Mouse (Mus musculus): ENCODE measurements around the gene Olfr1051.
"Not testable (repeated sequence)": the region's sequence is repeated elsewhere in the genome, so short reads cannot be mapped to it uniquely, and the experiment has no call there.

The Olfr1051 gene

GRCm38 (mm10) chr2:86278988-86279387 lies at the start of gene Olfr1051:
Gene Olfr1051 (minus strand): TSS chr2:86279088.
- DNase-seq (ENCODE audit: low spot score in 2 of 2), result not testable (repeated sequence)

- no peak for DNase-seq (ENCODE audit: low spot score in 2 of 2)
Measured at GRCm38 (mm10) chr2:86315184-86315583, 36.3 kb upstream of the Olfr1051 start, which contains the start of gene Olfr1053. Gene Olfr1053 (minus strand): TSS chr2:86315284.

- no peak for DNase-seq (ENCODE audit: low spot score in 2 of 2)
Measured at GRCm38 (mm10) chr2:86292155-86292554, 13.3 kb upstream of the Olfr1051 start, which contains the start of gene Olfr1052. Gene Olfr1052 (plus strand): TSS chr2:86292455.

GRCm38 (mm10) chr2:86258228-86258627 lies 20.7 kb downstream of the Olfr1051 start, which contains the start of gene Olfr1049:
Gene Olfr1049 (minus strand): TSS chr2:86258328.
- not testable (repeated sequence) for DNase-seq (ENCODE audit: low spot score in 2 of 2)

GRCm38 (mm10) chr2:86240189-86240588 lies 38.7 kb downstream of the Olfr1051 start, which contains the start of gene Olfr1048:
Gene Olfr1048 (minus strand): TSS chr2:86240289.
- no peak for DNase-seq (ENCODE audit: low spot score in 2 of 2)

GRCm38 (mm10) chr2:86231301-86231700 lies 47.6 kb downstream of the Olfr1051 start, which contains the start of gene Olfr1047:
Gene Olfr1047 (minus strand): TSS chr2:86231401.
- no peak for DNase-seq (ENCODE audit: low spot score in 2 of 2)
